8 mouse cellular contexts compared by ENCODE assay signal in genomic region chr16:4938989-4939388, GRCm38 (mm10). TPM values are rescaled to one million over a fixed set of nuclear protein-coding genes. Genes with fewer than 3 reads are reported as not detected.
DNase-seq lines count a peak whose midpoint lies in the region; ATAC-seq lines count a peak whose summit lies in the region.

No protein-coding gene starts in this region.

- H3K27ac ChIP-seq in hindbrain, embryonic 12.5 days: peak overlapping the region; percentile 85

- H3K4me3 ChIP-seq in hindbrain, embryonic 12.5 days: peak overlapping the region; percentile 89

- DNase-seq in Muller cell, postnatal 12 days (ENCODE audit: inconsistent ontology term): peak; percentile 94
- peak; percentile 95 for DNase-seq in cerebellum, adult 9-11 months
- DNase-seq in frontal cortex, adult 2 months (ENCODE audit: extremely low spot score in 1 of 2, low spot score in 1 of 2): peak; percentile 92 to 97
- peak; percentile 94 to 98 for DNase-seq in layer of hippocampus, postnatal 14 days (ENCODE audit: low spot score in 2 of 2)
- peak; percentile 97 for DNase-seq in lung, postnatal 14 days
- peak; percentile 76 for DNase-seq in retina, adult 2 months (ENCODE audit: low read depth, low spot score)
- DNase-seq in thymus, postnatal 36 days: peak; percentile 98 to 99

- no peaks in the 10 kb centered on the region for H3K27me3 ChIP-seq in hindbrain, embryonic 12.5 days

- peak; percentile 96 for ATAC-seq in hindbrain, embryonic 12.5 days (ENCODE audit: low FRiP score)

- H3K9ac ChIP-seq in hindbrain, embryonic 12.5 days: peak overlapping the region; percentile 94

- H3K36me3 ChIP-seq in hindbrain, embryonic 12.5 days: peaks cover 73% of the 10 kb centered on the region

- WGBS in hindbrain, embryonic 12.5 days: 1% methylated on average over 28 of the region's 28 CpGs

- peak overlapping the region; percentile 94 for H3K4me2 ChIP-seq in hindbrain, embryonic 12.5 days (replicated peaks)

- peaks cover 13% of the 10 kb centered on the region for H3K4me1 ChIP-seq in hindbrain, embryonic 12.5 days

- no peaks in the 10 kb centered on the region for H3K9me3 ChIP-seq in hindbrain, embryonic 12.5 days (replicated peaks)

RNA-seq across cellular contexts. Expression of gene Nudt16l1, which starts 0.4 kb away (rescaled TPM):
- 84.5 and 94.6 TPM in 2 replicates for polyA plus RNA-seq in frontal cortex, adult 2 months (2012; rRNA removed)
- 121 and 134 TPM in 2 replicates for polyA plus RNA-seq in hindbrain, embryonic 12.5 days (2016; fragmentation: Nextera tagmentation; extraction: Ambion mirVana)
- total RNA-seq in layer of hippocampus, postnatal 14 days (2021): 10 to 100 TPM; 75.5 to 77.1 TPM

RNA-seq across cellular contexts. Expression of gene Anks3, which starts 25.0 kb away (rescaled TPM):
- 102 and 107 TPM in 2 replicates for polyA plus RNA-seq in frontal cortex, adult 2 months (2012; rRNA removed)
- polyA plus RNA-seq in hindbrain, embryonic 12.5 days (2016; fragmentation: Nextera tagmentation; extraction: Ambion mirVana): 66.7 and 68.0 TPM in 2 replicates
- 10 to 100 TPM; 57.1 to 58.6 TPM for total RNA-seq in layer of hippocampus, postnatal 14 days (2021)

RNA-seq across cellular contexts. Expression of gene Mgrn1, which starts 52.9 kb away (rescaled TPM):
- polyA plus RNA-seq in frontal cortex, adult 2 months (2012; rRNA removed): 216 and 221 TPM in 2 replicates
- polyA plus RNA-seq in hindbrain, embryonic 12.5 days (2016; fragmentation: Nextera tagmentation; extraction: Ambion mirVana): 91.1 and 94.0 TPM in 2 replicates
- 100 to 1,000 TPM; 190 to 194 TPM for total RNA-seq in layer of hippocampus, postnatal 14 days (2021)

RNA-seq across cellular contexts. Expression of gene Sept12, which starts 58.7 kb away (rescaled TPM):
- not detected in 2 replicates for polyA plus RNA-seq in frontal cortex, adult 2 months (2012; rRNA removed)
- polyA plus RNA-seq in hindbrain, embryonic 12.5 days (2016; fragmentation: Nextera tagmentation; extraction: Ambion mirVana): not detected in 2 replicates
- total RNA-seq in layer of hippocampus, postnatal 14 days (2021): not detected

RNA-seq across cellular contexts. Expression of gene Ubald1, which starts 58.9 kb away (rescaled TPM):
- polyA plus RNA-seq in frontal cortex, adult 2 months (2012; rRNA removed): 51.3 and 66.1 TPM in 2 replicates
- 38.8 and 40.6 TPM in 2 replicates for polyA plus RNA-seq in hindbrain, embryonic 12.5 days (2016; fragmentation: Nextera tagmentation; extraction: Ambion mirVana)
- total RNA-seq in layer of hippocampus, postnatal 14 days (2021): 10 to 100 TPM; 80.1 to 84.6 TPM

Comparison
In these comparisons a context has a peak if more than half of its experiments do, and no peak if none do; other contexts are left out.
1. Peak in every context shown above with its lines: DNase-seq, ATAC-seq, H3K4me3 ChIP-seq and H3K27ac ChIP-seq.